Mouse (Mus musculus) heart, embryonic 14.5 days (tissue): ENCODE results near the gene Myom1. TPM values are rescaled to one million over a fixed set of nuclear protein-coding genes. Genes with fewer than 3 reads are reported as not detected.

Experiments used
- ATAC-seq: fragments of 200-750 bp; cut with Nextera tagmentation; 2 replicates; pipeline ENCODE4 v1.8.0; 2017; ENCODE audit warnings: low read depth, moderate TSS enrichment; ENCODE audit not compliant: insufficient number of reproducible peaks, insufficient read depth, low FRiP score
- H3K27ac ChIP-seq, 2 experiments: fragments of 200-500 bp in 1 of 2; fragments of 300-500 bp in 1 of 2; sonication (generic) in 1 of 2; replicated peaks in 1 of 2; 2 replicates each; pipeline ENCODE4 v1.5.1; 2012 to 2014; ENCODE audit warnings: low read depth in 2 of 2, low read length in 2 of 2, control low read depth in 1 of 2, mild to moderate bottlenecking in 1 of 2, mixed read lengths in 1 of 2; ENCODE audit not compliant: control insufficient read depth in 1 of 2, insufficient read depth in 1 of 2
- H3K27me3 ChIP-seq: fragments of 300-500 bp; sonication (generic); 2 replicates; pipeline ENCODE4 v1.6.1; 2014; ENCODE audit warnings: mild to moderate bottlenecking, low read length, control low read depth; ENCODE audit not compliant: control insufficient read depth, insufficient read depth
- H3K36me3 ChIP-seq: fragments of 300-500 bp; sonication (generic); 2 replicates; pipeline ENCODE4 v1.6.1; 2014; ENCODE audit warnings: mild to moderate bottlenecking, control low read depth, low read length, mixed read lengths; ENCODE audit not compliant: control insufficient read depth, insufficient read depth
- H3K4me1 ChIP-seq, 2 experiments: fragments of 200-500 bp in 1 of 2; fragments of 300-500 bp in 1 of 2; sonication (generic) in 1 of 2; 2 replicates each; pipeline ENCODE4 v1.6.1; 2012 to 2014; ENCODE audit warnings: low read length in 2 of 2, control low read depth in 1 of 2, mixed read lengths in 1 of 2; ENCODE audit not compliant: control insufficient read depth in 2 of 2, insufficient read depth in 2 of 2
- H3K4me2 ChIP-seq: fragments of 300-500 bp; sonication (generic); 2 replicates; pipeline ENCODE4 v1.6.1; 2014; ENCODE audit warnings: mild to moderate bottlenecking, low read length
- H3K4me3 ChIP-seq, 2 experiments: fragments of 200-500 bp in 1 of 2; fragments of 300-500 bp in 1 of 2; sonication (generic) in 1 of 2; 2 replicates each; pipeline ENCODE4 v1.5.1; 2012 to 2014; ENCODE audit warnings: low read length in 2 of 2, mild to moderate bottlenecking in 2 of 2, control low read depth in 1 of 2, low read depth in 1 of 2, moderate library complexity in 1 of 2; ENCODE audit not compliant: control insufficient read depth in 1 of 2, insufficient read depth in 1 of 2
- H3K9ac ChIP-seq: fragments of 300-500 bp; sonication (generic); 2 replicates; pipeline ENCODE4 v1.6.1; 2014; ENCODE audit warnings: mild to moderate bottlenecking, low read length
- H3K9me3 ChIP-seq: fragments of 300-500 bp; sonication (generic); 2 replicates; pipeline ENCODE4 v1.6.1; 2016; ENCODE audit warnings: low read length, control low read depth; ENCODE audit not compliant: control insufficient read depth
- WGBS: fragments of 180-500 bp; shearing (Covaris S2); extraction: QIAGEN DNeasy Blood & Tissue Kit; methylation state at CpG from one replicate; pipeline ENCODE4 v1.1.7; 2014; 5-methylcytosine and 5-hydroxymethylcytosine counted together
- polyA plus RNA-seq: library from polyadenylated mRNA; unstranded; fragments of >200 nt; fragmentation: Nextera tagmentation; extraction: Ambion mirVana; gene quantifications from 2 replicates; pipeline ENCODE4 v1.2.1, GENCODE M21; 2014

Myom1 gene
- polyA plus RNA-seq, 1 experiment from 2014 or later = 273 TPM

GRCm38 (mm10) chr17:71137334-71137721, 134.9 kb downstream of the Myom1 start:
- 76% methylated on average over 2 of the region's 2 CpGs for WGBS
- no peak overlapping the region for H3K4me3 ChIP-seq
- no peak overlapping the region for H3K4me2 ChIP-seq
- H3K27me3 ChIP-seq = no peaks in the 10 kb centered on the region
- ATAC-seq = no peak
- no peak overlapping the region for H3K9ac ChIP-seq
- H3K4me1 ChIP-seq = peaks cover 0 to 3% of the 10 kb centered on the region in 2 experiments; a peak in 1 of 4 replicates
- H3K27ac ChIP-seq = no peak overlapping the region
- H3K9me3 ChIP-seq = no peaks in the 10 kb centered on the region
- no peaks in the 10 kb centered on the region for H3K36me3 ChIP-seq

- no peaks in the 10 kb centered on the region for H3K27me3 ChIP-seq
- no peak overlapping the region for H3K4me3 ChIP-seq
- no peak for ATAC-seq
- H3K9ac ChIP-seq = no peak overlapping the region
- no peaks in the 10 kb centered on the region for H3K4me1 ChIP-seq
- 79% methylated on average over 4 of the region's 4 CpGs for WGBS
- no peaks in the 10 kb centered on the region for H3K36me3 ChIP-seq
- H3K4me2 ChIP-seq = no peak overlapping the region
- no peak overlapping the region for H3K27ac ChIP-seq
- no peaks in the 10 kb centered on the region for H3K9me3 ChIP-seq
Measured at GRCm38 (mm10) chr17:71142068-71142467, 139.6 kb downstream of the Myom1 start.

GRCm38 (mm10) chr17:71143155-71143554, 140.7 kb downstream of the Myom1 start:
- Histone ChIP-seq H3K4me1 (no peaks in the 10 kb centered on the region), H3K4me2 (no peak overlapping the region), H3K9ac (no peak overlapping the region), H3K27me3 (no peaks in the 10 kb centered on the region), H3K27ac (no peak overlapping the region), H3K4me3 (no peak overlapping the region), H3K9me3 (no peaks in the 10 kb centered on the region), H3K36me3 (no peaks in the 10 kb centered on the region)
- WGBS = 77% methylated on average over 4 of the region's 4 CpGs
- ATAC-seq = no peak

GRCm38 (mm10) chr17:71144322-71145116, 142.1 kb downstream of the Myom1 start:
- no peak overlapping the region for H3K9ac ChIP-seq
- H3K27ac ChIP-seq = no peak overlapping the region
- H3K9me3 ChIP-seq = no peaks in the 10 kb centered on the region
- no peak for ATAC-seq
- no peak overlapping the region for H3K4me2 ChIP-seq
- H3K27me3 ChIP-seq = no peaks in the 10 kb centered on the region
- no peak overlapping the region for H3K4me3 ChIP-seq
- 87% methylated on average over 19 of the region's 19 CpGs for WGBS
- no peaks in the 10 kb centered on the region for H3K36me3 ChIP-seq
- H3K4me1 ChIP-seq = no peaks in the 10 kb centered on the region

GRCm38 (mm10) chr17:71145248-71145961, 143.0 kb downstream of the Myom1 start:
- Histone ChIP-seq H3K4me1 (no peaks in the 10 kb centered on the region), H3K4me3 (no peak overlapping the region), H3K36me3 (no peaks in the 10 kb centered on the region), H3K4me2 (no peak overlapping the region), H3K9me3 (no peaks in the 10 kb centered on the region), H3K27ac (no peak overlapping the region), H3K27me3 (no peaks in the 10 kb centered on the region), H3K9ac (no peak overlapping the region)
- WGBS = 88% methylated on average over 1 of the region's 1 CpGs
- no peak for ATAC-seq

- Histone ChIP-seq H3K9me3 (no peaks in the 10 kb centered on the region), H3K27ac (no peak overlapping the region), H3K4me1 (peaks cover 0 to 5% of the 10 kb centered on the region in 2 experiments; a peak in 2 of 4 replicates), H3K4me2 (no peak overlapping the region), H3K36me3 (no peaks in the 10 kb centered on the region), H3K4me3 (no peak overlapping the region), H3K9ac (no peak overlapping the region), H3K27me3 (no peaks in the 10 kb centered on the region)
- no peak for ATAC-seq
- WGBS = 49% methylated on average over 4 of the region's 4 CpGs
Measured at GRCm38 (mm10) chr17:71153356-71153755, 150.9 kb downstream of the Myom1 start.

GRCm38 (mm10) chr17:71155271-71155670, 152.8 kb downstream of the Myom1 start:
- no peaks in the 10 kb centered on the region for H3K27me3 ChIP-seq
- H3K4me3 ChIP-seq = no peak overlapping the region
- H3K27ac ChIP-seq = no peak overlapping the region
- peaks cover 5 to 7% of the 10 kb centered on the region in 2 experiments; a peak in 2 of 4 replicates for H3K4me1 ChIP-seq
- 58% methylated on average over 1 of the region's 1 CpGs for WGBS
- H3K36me3 ChIP-seq = no peaks in the 10 kb centered on the region
- no peak for ATAC-seq
- H3K9me3 ChIP-seq = no peaks in the 10 kb centered on the region
- no peak overlapping the region for H3K9ac ChIP-seq
- no peak overlapping the region for H3K4me2 ChIP-seq
